13 mouse cellular contexts compared by ENCODE assay signal in genomic region chr9:61239328-61239727, GRCm38 (mm10).
"Had no signal": no experiment of that assay in that cellular context is flagged by ENCODE, and none has a peak within 500 bp of the region (broad histone marks: within the 10 kb centered on the region; RNA-seq: fewer than 3 reads in every experiment).

No protein-coding gene starts in this region.

- H3K9me3 ChIP-seq: intestine, embryonic 15.5 days; kidney, embryonic 15.5 days; liver, embryonic 13.5 days; lung, embryonic 15.5 days; stomach, embryonic 15.5 days had no signal

- H3K27ac ChIP-seq: intestine, embryonic 15.5 days; kidney, embryonic 15.5 days; liver, embryonic 13.5 days; lung, embryonic 15.5 days; macrophage; stomach, embryonic 15.5 days had no signal

- H3K4me1 ChIP-seq: liver, embryonic 13.5 days had no signal

- H3K27me3 ChIP-seq: intestine, embryonic 15.5 days; liver, embryonic 13.5 days; stomach, embryonic 15.5 days had no signal

- H3K9ac ChIP-seq: intestine, embryonic 15.5 days; kidney, embryonic 15.5 days; liver, embryonic 13.5 days; liver, postnatal 0 days; lung, embryonic 15.5 days; stomach, embryonic 15.5 days had no signal

- H3K36me3 ChIP-seq: intestine, embryonic 15.5 days; kidney, embryonic 15.5 days; liver, embryonic 13.5 days; lung, embryonic 15.5 days; stomach, embryonic 15.5 days had no signal

- H3K4me3 ChIP-seq: intestine, embryonic 15.5 days; kidney, embryonic 15.5 days; liver, embryonic 13.5 days; lung, embryonic 15.5 days; stomach, embryonic 15.5 days had no signal

- ATAC-seq: intestine, embryonic 15.5 days; liver, postnatal 0 days had no signal

- DNase-seq: kidney, adult 2 months; kidney, postnatal 14 days; liver; liver, embryonic 13.5 days; liver, postnatal 0 days; lung, postnatal 14 days; right cerebral cortex, postnatal 4 days; thymus, postnatal 4 days had no signal

- H3K4me2 ChIP-seq: intestine, embryonic 15.5 days; kidney, embryonic 15.5 days; liver, embryonic 13.5 days; lung, embryonic 15.5 days; stomach, embryonic 15.5 days had no signal
